In the genomic region with DNA sequence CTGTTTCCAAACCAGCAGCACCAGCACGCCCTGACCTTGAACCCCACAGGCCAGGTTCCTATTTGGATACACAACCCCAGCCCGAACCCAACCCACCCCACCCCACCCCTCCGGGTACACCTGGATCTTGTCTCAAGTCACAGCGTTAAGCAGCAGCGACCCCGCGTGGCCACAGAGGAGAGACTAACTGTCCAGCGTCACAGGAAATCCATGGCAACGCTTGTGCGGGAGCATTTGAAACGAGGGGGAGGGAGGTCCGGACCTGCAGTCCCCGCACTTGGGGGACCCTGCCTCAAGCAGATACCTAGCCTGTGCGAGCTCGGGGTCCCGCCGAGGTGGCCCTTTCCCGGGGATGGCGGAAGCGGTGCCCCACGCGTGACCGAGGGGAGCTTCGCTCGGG, we compare ENCODE assay signal across 8 mouse cellular contexts. TPM values are rescaled to one million over a fixed set of nuclear protein-coding genes. Genes with fewer than 3 reads are reported as not detected.
A peak's percentile ranks its signal among the peaks of the same experiment; 100 is the strongest.
DNase-seq lines count a peak whose midpoint lies in the region; ATAC-seq and TF ChIP-seq lines count a peak whose summit lies in the region.

No protein-coding gene starts in this region.

- peak overlapping the region; percentile 99 for H3K4me2 ChIP-seq in embryonic facial prominence, embryonic 13.5 days
- H3K4me2 ChIP-seq in kidney, embryonic 14.5 days (replicated peaks; ENCODE audit: low read depth, low read length) = peak overlapping the region; percentile 100

- TF ChIP-seq POLR2A in liver, adult 2 months (IDR thresholded peaks at IDR 0.05; ENCODE audit: extremely low read depth, insufficient read depth, low read length) = no peak

- no peaks in the 10 kb centered on the region; the same call in 1 of the 2 replicates for H3K27me3 ChIP-seq in embryonic facial prominence, embryonic 13.5 days
- peaks cover 20% of the 10 kb centered on the region for H3K27me3 ChIP-seq in heart, embryonic 10.5 days (ENCODE audit: insufficient read depth, poor library complexity, severe bottlenecking)
- H3K27me3 ChIP-seq in kidney, embryonic 14.5 days (ENCODE audit: control insufficient read depth, insufficient read depth, low read length) = no peaks in the 10 kb centered on the region
- peaks cover 12% of the 10 kb centered on the region for H3K27me3 ChIP-seq in liver, adult 2 months (ENCODE audit: control insufficient read depth, insufficient read depth, low read length)

- H3K27ac ChIP-seq in embryonic facial prominence, embryonic 13.5 days = no peak overlapping the region
- H3K27ac ChIP-seq in heart, embryonic 10.5 days = peak overlapping the region; percentile 79
- peak overlapping the region; percentile 59; the same call in 1 of the 2 replicates for H3K27ac ChIP-seq in kidney, embryonic 14.5 days (ENCODE audit: low read depth, low read length)
- no peak overlapping the region for H3K27ac ChIP-seq in liver, adult 2 months (replicated peaks; ENCODE audit: insufficient read depth, low read depth, low read length)

- peaks cover 19% of the 10 kb centered on the region for H3K4me1 ChIP-seq in embryonic facial prominence, embryonic 13.5 days
- peaks cover 30% of the 10 kb centered on the region for H3K4me1 ChIP-seq in heart, embryonic 10.5 days
- peaks cover 6% of the 10 kb centered on the region; the same call in 1 of the 2 replicates for H3K4me1 ChIP-seq in kidney, embryonic 14.5 days (ENCODE audit: control insufficient read depth, insufficient read depth, low read length)
- H3K4me1 ChIP-seq in liver, adult 2 months (ENCODE audit: control insufficient read depth, insufficient read depth, low read length) = peaks cover 7% of the 10 kb centered on the region; the same call in 1 of the 2 replicates

- DNase-seq in A20 (ENCODE audit: low read depth, low spot score) = peak; percentile 82
- DNase-seq in adrenal gland, postnatal 36 days = peak; percentile 91 to 93
- DNase-seq in heart, embryonic 10.5 days (ENCODE audit: low spot score) = peak; percentile 93
- peak; percentile 57 for DNase-seq in liver, adult 2 months (ENCODE audit: extremely low read depth, low read depth, low spot score)
- peak; percentile 68 to 81 for DNase-seq in spleen, postnatal 36 days (ENCODE audit: low spot score in 2 of 2)

- H3K36me3 ChIP-seq in embryonic facial prominence, embryonic 13.5 days = no peaks in the 10 kb centered on the region
- no peaks in the 10 kb centered on the region for H3K36me3 ChIP-seq in heart, embryonic 10.5 days
- no peaks in the 10 kb centered on the region for H3K36me3 ChIP-seq in kidney, embryonic 14.5 days (ENCODE audit: control insufficient read depth, insufficient read depth, low read length)
- no peaks in the 10 kb centered on the region for H3K36me3 ChIP-seq in liver, adult 2 months (ENCODE audit: control insufficient read depth, insufficient read depth, low read length)

- H3K4me3 ChIP-seq in embryonic facial prominence, embryonic 13.5 days = peak overlapping the region; percentile 66
- H3K4me3 ChIP-seq in heart, embryonic 10.5 days = peak overlapping the region; percentile 76
- peak overlapping the region; percentile 64 for H3K4me3 ChIP-seq in kidney, embryonic 14.5 days (ENCODE audit: low read length)
- peak overlapping the region; percentile 57; the same call in 1 of the 2 replicates for H3K4me3 ChIP-seq in liver, adult 2 months (ENCODE audit: insufficient read depth, low read depth, low read length)

- H3K9ac ChIP-seq in embryonic facial prominence, embryonic 13.5 days = peak overlapping the region; percentile 75
- H3K9ac ChIP-seq in kidney, embryonic 14.5 days (ENCODE audit: low read depth, low read length) = peak overlapping the region; percentile 75
- peak overlapping the region; percentile 55 for H3K9ac ChIP-seq in liver, adult 2 months (ENCODE audit: low read depth, low read length)

- ATAC-seq in embryonic facial prominence, embryonic 13.5 days (ENCODE audit: insufficient number of reproducible peaks, insufficient read depth, low FRiP score, low TSS enrichment, low read depth) = peak; percentile 26; the same call in 1 of the 2 replicates
- peak; percentile 53 for ATAC-seq in kidney, embryonic 14.5 days (ENCODE audit: low FRiP score, low TSS enrichment)
- peak; percentile 51 for ATAC-seq in monocyte, adult 5-6 weeks (replicated peaks; ENCODE audit: insufficient number of reproducible peaks, low FRiP score, low TSS enrichment, poor library complexity, severe bottlenecking)

- H3K79me2 ChIP-seq in liver, adult 2 months (ENCODE audit: control insufficient read depth, insufficient read depth, low read length) = no peaks in the 10 kb centered on the region

- under 1% methylated on average over 25 of the region's 25 CpGs for WGBS in embryonic facial prominence, embryonic 13.5 days
- WGBS in heart, embryonic 10.5 days = under 1% methylated on average over 23 of the region's 25 CpGs
- under 1% methylated on average over 25 of the region's 25 CpGs for WGBS in kidney, embryonic 14.5 days
- WGBS in liver, adult 2 months = under 1% methylated on average over 25 of the region's 25 CpGs

- TF ChIP-seq CTCF in liver, adult 2 months (IDR thresholded peaks at IDR 0.05; ENCODE audit: low read depth, low read length) = peak; percentile 92

- no peaks in the 10 kb centered on the region for H3K9me3 ChIP-seq in embryonic facial prominence, embryonic 13.5 days
- 0 out of 2 replicates have a peak, but pooled peaks cover 4% of the 10 kb centered on the region for H3K9me3 ChIP-seq in heart, embryonic 10.5 days
- no peaks in the 10 kb centered on the region; the same call in 1 of the 2 replicates for H3K9me3 ChIP-seq in kidney, embryonic 14.5 days (ENCODE audit: control insufficient read depth, low read length)

RNA-seq across cellular contexts. Expression of gene Tcp11, which starts 0.8 kb away (rescaled TPM):
- not detected for total RNA-seq in adrenal gland, postnatal 36 days (2021)
- 1.9 and 2.1 TPM in 2 replicates for polyA plus RNA-seq in embryonic facial prominence, embryonic 13.5 days (2015; fragmentation: Nextera tagmentation; extraction: Ambion mirVana)
- polyA plus RNA-seq in heart, embryonic 10.5 days (2016; fragmentation: Nextera tagmentation; extraction: Ambion mirVana) = 0.59 and 0.67 TPM in 2 replicates
- polyA plus RNA-seq in kidney, embryonic 14.5 days (2014; fragmentation: Nextera tagmentation; extraction: Ambion mirVana) = 4.9 and 5.8 TPM in 2 replicates
- not detected in 2 replicates for total RNA-seq in liver, adult 2 months (2014; rRNA removed)
- not detected in 2 replicates for polyA plus RNA-seq in liver, adult 2 months (2012; rRNA removed)
- total RNA-seq in monocyte, adult 5-6 weeks (2017) = 1.6 to 2.7 TPM (median 2.3 TPM) in 3 replicates

Comparison
In these comparisons a context has a peak if more than half of its experiments do, and no peak if none do; other contexts are left out.
1. H3K27ac ChIP-seq: peak in heart, embryonic 10.5 days (single experiment) and kidney, embryonic 14.5 days (single experiment); none in embryonic facial prominence, embryonic 13.5 days (single experiment) and liver, adult 2 months (single experiment).
2. Peak in every context shown above with its lines, with median percentiles within 50 percentile points of each other: DNase-seq, ATAC-seq, H3K4me3 ChIP-seq and H3K9ac ChIP-seq.